Mouse (Mus musculus): ENCODE measurements around the gene Suv39h1.
A peak's percentile ranks its signal among the peaks of the same experiment; 100 is the strongest.
"Not testable (repeated sequence)": the region's sequence is repeated elsewhere in the genome, so short reads cannot be mapped to it uniquely, and the experiment has no call there.

Suv39h1 gene

DNA sequence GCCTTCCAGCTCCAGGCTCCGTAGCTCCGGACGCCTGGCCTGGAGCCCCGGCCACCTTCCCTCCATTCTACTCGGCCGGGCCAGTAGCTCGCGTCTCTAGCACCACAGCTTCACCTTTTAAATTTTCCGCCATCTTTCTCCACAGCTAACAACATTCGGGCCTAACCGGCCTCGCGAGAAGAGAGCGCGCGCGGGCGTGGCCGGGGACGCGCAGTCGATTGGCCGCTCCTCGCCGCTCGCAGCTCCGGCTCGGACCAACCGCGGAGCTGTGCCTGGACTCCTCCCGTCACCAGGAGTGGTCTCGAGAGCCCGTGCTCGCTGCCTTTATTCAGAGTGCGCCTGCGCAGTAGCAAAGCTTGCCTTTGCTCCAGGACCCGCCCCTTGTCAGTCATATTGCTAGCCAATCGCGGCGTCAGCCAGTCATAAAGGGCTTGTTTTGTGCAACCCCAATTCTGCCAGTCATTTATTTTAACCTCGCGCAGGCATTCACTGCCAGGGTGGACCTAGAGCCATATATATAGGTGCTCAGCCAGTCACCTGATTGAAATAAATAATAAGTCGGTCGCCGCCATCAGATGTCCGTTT is at the start of gene Suv39h1:
TSS of gene Suv39h1 (minus strand) at position 331 of the 585 bp plus-strand sequence.
- DNase-seq = peak; percentile 92 to 93

DNA sequence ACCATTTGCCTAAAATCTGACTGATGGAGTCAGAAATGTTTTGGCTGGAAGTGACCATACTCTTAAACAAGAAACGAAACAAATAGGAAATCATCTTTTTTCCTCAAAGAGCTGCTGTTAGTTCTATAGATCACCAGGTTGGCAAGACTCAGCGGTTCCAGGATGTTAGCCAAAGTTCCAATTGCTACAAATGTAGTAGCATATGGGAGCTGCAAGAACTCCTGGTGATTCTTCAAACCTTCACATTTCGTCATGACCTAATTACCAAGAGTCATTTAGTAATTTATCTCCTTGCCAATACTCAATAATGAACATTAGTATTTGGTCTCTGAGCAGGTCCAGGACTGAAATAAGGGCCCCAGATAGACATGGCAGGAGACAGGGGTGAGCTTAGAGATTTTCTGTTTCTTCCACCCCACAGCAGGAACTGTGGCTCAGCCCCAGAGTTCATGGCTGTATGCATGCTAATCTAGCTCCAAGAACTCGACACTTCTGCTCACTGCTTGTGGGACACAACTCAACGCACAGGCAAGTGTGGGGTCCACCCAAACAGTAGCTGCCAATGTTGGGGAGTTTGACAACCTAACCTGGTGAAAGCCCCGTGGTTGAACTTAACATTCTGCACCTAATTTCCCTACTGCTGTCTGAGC is 49.4 kb upstream of the Suv39h1 start:
- DNase-seq = peak; percentile 37 to 61

DNA sequence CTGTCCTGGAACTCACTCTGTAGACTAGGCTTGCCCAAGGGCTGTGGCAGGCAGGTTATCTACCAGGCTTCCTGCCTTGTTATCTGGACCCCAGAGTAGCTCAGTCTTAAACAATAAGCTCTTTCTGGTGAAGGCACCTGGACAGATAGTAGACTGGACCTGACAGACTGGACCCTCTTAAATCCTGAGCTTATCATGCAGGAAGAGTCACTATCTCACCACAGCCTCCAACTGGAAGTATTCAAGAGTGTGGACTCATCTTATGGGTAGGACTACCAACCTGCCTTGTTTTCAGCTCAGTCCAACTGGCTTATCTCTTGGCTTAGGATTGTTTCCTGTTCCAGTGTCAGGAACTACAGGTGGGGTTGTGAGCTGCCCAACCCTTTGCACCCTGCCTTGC is 42.7 kb upstream of the Suv39h1 start:
- no peak for DNase-seq

DNA sequence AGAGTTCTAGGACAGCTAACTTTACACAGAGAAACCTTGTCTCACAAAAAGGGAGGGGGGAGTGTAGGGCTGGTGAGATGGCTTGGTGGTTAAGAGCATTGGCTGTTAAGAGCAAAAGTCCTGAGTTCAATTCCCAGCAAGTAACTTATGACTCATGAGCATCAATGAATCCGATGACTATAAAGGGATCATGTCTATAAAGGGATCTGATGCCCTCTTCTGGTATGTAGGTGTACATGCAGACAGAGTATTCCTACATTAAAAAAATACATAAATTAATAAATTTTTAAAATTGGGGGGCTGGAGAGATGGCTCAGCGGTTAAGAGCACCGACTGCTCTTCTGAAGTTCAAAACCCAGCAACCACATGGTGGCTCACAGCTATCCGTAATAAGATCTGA is 40.7 kb upstream of the Suv39h1 start:
- no peak for DNase-seq

DNA sequence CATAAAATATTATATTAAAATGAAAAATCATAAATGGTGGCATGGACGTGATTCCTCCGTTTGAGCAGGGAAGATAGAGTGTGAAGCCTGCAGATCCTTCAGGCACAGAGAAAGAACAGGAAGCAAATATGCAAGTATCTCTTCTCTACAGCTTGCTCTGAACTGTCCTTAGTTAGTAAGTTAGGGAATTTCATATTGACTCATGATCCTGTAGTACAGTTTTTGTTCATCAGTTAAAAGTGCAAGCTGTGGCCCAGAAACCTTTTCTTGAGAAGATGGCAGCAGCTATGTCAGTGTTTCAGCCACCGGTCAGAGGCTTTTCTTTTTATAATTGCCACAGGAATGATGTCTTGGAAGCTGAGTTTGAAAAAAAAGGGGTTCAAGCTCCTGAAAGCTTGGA is 30.5 kb upstream of the Suv39h1 start:
- DNase-seq = no peak

DNA sequence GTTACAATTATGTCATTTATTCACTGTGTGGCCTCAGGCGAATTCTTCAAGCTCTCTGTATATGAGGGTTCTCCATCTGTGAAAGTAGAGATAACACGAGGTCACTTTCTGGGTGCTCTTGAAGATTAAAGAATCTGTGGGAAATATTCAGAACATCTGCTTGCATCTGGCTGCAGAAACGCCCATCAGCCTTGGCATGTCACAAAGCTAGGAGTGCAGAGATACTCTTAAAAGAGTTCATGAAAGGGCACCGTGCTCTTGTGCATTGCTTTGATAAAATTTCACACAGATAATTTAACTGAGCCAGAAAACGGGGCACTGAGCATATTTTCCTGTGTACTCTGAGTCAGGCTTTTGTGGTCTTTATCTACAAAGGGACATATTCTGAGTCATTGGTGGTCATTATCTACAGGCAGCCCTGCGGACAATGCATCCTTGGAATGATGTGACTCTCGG is 27.7 kb upstream of the Suv39h1 start:
- no peak for DNase-seq

DNA sequence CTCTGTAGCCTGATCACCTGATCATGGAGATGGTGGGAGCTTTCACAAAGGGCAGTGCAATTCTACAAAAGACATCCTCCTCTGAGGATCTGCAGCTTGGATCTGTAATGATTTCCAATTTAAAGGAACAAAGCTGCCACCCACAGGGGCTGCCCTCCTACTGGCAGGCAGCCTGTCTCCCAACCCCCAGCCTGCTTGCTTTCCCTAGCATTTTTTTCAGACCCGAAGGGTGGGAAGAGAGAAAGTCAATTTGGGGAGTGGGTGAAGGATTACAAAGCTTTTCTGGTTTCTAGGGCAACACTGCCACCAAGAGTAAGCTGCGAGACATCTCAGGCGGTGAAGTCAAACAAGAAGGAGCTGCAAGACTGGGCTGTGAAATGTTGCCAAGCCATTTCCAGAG is 26.5 kb upstream of the Suv39h1 start:
- DNase-seq = peak; percentile 77 to 82

DNA sequence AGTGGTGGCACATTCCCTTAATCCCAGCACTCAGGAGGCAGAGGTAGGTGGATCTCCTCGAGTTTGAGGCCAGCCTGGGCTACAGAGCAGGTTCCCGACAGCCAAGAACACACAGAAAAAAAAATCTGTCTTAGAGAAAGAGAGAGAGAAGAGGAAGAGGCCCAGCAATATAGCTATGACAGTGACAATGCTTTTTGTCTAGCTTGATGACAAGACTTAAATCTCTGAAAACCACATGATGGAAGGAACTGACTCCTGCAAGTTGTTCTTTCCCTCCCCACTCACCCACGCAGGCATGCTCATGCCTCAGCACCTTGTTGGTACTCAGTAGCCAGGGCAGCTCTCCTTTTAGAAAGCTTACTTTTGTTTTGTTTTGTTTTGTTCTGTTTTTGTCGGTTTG is 24.9 kb upstream of the Suv39h1 start:
- no peak for DNase-seq

DNA sequence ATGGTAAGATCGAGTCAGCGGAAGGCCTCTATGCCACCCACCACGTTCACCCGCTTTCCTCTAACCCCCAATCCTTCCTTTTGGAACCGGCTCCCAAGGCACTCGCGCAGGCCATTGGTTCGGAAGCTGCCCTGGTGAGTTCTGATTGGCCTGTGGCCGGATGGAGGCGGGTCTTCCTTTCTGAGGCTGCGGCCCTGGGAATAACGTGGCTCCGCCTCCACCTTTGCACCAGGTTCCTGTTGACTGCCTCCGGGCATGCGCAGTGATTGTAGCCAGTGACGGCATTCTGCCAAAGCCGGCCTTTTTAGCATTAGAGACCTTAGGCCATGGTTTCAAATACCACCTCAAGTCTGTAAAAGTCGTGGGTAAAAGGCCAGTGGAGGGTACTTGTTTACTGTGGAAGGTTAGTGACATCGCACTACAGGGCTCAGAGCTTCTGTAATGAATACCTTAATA is 22.3 kb upstream of the Suv39h1 start:
- peak; percentile 97 for DNase-seq

DNA sequence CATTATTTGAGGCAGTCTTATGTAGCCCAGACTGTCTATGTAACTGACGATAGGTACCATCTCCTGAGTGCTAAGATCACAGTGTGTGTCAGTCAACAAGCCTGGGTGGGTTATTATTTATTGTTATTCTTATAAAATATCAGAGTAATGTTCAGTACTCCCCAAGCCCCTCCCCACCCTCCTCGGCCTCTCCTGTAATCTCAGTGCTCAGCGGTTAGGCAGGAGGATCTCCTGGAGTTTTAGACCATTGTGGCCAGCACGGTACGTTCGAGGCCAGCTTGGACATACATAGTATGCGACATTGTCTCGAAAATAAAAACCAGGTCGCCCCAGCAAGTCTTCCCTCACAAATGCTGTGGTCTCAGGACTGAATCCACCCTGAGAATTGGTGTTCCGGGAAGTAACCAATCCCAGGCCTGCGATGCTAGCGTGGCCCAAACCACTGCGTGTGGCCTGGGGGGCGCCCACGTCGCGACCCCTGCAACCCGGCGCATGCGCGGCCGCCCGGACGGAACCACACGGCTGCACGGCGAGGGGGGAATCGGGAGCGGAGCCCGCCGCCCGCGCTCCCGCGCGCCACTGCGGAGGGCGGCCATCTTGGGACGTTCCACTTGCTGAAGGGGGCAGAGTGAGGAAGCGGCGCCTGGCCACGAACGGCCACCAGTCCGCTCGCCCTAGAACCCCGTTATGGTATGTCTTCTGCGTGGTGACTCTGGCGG is 21.7 kb upstream of the Suv39h1 start:
- peak; percentile 83 to 86 for DNase-seq

DNA sequence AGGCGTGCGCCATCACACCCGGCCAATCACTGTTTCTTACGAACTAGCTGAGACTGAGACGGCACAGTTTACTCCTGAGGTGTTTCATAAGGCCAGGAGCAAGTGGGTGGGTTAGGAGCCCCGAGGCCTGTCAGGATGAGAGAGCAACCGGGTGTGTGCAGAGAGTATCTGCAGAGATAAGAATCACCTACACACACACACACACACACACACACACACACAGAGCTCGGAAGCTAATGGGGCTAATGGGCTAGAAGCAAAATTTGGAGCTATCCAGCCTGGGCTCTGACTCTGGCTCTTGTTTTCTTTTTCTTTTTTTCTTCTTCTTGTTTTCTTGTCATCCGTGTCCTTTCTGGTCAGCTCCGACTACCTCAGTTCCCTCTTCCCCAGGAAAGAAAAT is 21.0 kb upstream of the Suv39h1 start:
- peak; percentile 15 to 22 for DNase-seq

DNA sequence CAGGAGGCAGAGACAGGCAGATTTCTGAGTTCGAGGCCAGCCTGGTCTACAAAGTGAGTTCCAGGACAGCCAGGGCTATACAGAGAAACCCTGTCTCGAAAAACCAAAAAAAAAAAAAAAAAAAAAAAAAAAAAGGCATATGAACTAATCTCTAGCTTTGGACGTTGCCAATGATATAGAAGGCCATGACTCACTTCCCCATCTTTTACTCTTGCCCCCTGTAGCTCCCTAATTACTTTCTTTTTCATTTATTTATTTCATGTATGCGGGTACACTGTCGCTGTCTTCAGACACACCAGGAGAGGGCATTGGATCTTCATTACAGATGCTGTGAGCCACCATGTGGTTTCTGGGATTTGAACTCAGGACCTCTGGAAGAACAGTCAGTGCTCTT is 16.4 kb upstream of the Suv39h1 start:
- DNase-seq = not testable (repeated sequence)

DNA sequence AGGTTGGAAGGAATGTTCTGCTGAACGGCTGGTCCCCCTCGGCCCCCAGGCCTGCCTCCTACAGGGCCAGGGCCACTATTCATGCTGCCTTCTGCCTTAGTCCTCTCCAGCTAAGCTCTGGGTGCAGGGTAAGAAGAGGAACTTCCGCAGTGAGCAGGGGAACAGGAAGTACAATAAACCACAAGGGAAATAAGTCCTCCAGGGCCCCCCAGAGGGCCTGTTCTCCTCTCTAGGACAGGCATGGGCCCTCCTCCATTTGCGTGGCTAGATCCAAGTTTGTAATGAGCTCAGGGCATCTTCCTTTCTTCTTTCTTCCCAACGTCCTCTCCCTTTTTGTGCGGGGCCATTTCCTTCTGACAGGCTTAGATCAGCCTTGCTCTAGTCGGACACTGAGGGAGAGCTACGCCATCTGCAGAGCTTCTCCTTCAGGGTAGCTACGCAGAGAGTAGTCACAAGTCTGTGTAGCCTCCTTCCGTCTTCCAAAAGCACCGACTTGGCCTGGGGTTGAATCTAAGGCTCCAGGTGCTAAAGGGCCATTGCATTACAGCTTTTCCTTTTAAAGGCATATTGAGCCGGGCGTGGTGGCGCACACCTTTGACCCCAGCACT is 15.9 kb upstream of the Suv39h1 start, which contains the start of gene Was:
TSS of gene Was (minus strand) at position 153 of the 608 bp plus-strand sequence.
- no peak for DNase-seq

DNA sequence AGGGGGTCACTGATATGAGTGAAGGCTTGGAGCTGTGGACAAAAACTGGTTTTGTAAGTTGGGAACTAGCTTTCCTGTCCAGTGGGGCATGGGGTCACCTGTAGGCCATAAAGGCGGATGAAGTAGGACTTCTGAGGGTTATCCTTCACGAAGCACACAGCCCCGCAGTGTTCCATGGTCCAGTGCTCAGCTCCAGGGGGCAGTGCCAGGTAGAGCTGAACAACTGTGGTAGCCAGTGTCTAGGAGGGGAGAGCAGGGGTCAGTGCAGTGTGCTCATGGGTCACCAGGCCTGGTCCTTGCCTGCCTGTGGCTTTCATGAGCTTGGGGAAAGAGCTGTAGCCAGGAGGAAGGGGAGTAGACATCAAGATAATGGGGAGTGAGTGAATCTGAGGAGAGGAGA is 15.2 kb upstream of the Suv39h1 start:
- no peak for DNase-seq

DNA sequence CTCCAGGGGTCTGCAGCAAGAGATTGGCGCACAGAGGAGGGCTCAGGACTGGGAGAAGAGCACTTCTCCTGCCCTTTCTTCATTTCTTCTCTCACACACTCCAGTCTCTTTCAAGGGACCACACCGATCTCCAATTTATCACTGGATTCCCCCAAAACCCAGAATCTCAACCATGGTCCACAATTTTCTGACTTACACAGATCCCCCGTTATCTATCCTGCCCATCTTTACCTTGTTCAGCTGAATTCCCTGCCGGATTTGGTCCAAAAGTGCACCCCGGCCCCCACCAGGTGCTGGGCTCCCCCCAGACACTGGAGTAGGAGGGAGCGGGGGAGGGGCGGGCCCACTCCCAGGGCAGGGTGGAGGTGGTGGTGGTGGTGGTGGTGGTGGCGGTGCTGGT is 11.1 kb upstream of the Suv39h1 start:
- DNase-seq = no peak

DNA sequence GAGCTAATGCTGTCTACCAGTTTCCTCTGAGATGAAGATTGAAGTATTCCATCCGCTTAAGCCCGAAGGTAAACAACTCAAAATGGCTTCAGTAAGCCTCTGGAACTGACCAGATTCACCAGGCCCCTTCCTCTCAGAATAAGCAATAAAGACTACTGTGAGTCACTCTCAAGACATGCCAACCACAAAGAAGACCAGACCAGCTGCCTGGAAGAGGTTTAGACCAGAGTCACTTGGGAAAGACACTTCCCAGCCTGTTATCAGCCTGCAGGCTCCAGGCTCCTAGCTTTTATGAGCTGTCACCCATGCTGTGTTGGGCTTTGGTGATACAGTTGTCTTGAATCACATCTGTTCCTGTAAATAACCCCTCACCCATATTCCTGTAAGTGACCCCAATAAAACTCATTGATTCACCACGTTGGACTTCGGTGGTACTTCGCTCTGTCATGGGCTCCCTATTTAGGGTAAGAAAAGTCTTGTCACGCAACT is 10.3 kb upstream of the Suv39h1 start:
- DNase-seq = no peak

DNA sequence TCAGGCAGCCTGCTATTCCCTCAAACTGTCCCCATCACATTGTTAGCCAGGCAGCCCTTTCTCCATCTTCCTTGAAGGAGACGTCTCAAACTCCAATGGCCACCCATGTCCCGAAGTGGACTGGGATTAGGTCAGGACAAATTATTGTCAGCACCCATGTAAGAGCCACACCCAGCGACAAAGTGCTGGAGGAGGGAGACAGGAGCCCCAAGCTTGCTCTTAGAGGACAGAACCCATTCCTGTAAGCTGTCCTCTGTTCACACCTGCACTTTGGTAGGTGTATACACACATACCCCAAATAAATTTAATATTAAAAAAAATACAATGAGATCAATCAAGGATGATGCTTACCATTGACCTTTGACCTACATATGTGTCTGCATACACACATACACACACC is 544 bp upstream of the Suv39h1 start:
- DNase-seq = no peak

DNA sequence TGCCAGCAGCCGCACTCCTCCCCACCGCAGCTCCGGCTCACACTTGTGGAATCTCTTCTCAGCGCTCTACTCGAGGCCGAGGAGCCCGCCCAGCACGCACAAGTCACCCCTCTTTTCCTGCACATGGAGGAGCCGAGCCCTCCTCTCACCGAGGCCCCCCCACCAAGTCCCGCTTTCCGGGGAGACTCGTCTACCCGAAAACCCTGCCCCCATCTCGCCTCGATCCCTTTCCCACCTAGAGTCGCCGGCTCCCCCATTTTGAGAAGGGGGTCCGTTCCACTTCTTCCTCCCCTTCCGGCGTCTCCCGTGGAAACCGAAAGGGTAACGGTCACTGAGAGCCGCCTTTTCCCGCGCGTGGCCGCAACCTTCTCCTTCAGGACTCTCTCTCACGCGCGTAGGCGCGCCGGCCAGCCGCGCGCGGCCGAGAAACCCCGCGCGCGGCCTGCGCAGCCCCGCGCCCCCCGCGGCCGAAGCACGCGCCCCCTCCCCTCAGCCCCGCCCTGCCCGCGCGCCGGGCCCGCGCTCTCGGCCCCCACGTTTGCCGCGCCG is 605 bp downstream of the Suv39h1 start:
- peak; percentile 25 to 47 for DNase-seq

DNA sequence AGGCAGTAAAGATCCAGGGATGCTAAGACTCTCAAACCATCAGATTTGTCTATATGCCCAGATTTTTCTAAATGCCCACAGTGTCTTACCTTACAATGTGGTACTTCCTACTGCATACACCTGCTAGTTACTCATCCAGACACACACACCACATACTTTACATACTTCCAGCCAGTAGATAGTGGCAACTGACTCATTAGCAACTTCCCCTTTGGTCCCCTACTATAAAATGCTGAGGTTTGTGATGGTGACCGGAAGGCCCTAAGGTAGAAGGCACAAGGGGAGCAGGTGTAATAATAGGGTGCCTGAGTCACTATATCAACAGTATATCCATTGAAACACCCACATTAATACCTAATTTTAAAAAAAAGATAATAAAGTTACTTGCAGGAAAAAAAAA is 5.4 kb downstream of the Suv39h1 start:
- DNase-seq = no peak

DNA sequence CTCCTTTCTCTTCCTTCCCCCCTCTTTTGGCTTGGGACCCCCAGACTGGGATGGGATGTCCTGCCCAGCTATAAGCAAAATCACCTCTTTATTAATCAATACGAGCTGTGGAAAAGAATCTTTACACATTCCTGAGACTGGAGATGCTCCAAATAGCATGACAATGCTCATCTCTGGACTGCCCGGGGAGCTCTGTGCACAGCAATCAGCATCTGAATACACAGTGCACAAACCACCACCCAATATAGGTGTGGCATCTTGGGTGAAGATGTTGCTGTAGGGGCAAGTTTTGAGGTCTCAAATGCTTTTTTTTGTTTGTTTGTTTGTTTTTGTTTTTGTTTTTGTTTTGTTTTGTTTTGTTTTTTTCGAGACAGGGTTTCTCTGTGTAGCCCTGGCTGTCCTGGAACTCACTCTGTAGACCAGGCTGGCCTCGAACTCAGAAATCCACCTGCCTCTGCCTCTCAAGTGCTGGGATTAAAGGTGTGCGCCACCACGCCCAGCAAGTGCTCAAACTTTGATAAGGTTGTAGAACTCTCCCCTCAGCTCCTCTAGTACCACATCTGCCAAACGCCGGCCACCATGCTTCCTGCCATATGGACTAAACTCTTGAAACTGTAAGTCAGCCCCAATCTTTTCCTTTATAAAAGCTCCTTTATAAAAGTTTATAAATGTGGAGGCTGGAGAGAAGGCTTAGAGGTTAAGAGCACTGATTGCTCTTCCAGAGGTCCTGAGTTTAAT is 23.3 kb downstream of the Suv39h1 start:
- DNase-seq = not testable (repeated sequence)

DNA sequence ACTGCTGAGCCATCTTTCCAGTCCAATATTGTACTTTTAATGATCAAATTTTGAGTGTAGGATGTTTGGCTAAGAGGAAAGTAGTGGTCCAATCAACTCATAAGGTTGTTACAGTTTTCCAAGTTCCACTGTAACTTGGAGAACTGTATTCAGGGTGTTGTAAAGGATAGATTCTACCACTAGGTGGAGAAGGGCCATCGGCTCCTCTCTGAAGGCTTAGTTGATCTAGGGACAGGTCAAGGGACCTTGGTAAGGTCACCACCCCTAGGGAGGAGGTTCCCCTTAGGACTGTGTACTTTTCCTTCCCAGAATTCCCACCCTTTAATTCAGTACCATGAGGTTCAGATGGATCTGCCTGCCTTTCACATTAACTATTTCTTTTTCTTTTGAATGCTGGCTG is 41.6 kb downstream of the Suv39h1 start:
- DNase-seq = no peak

DNA sequence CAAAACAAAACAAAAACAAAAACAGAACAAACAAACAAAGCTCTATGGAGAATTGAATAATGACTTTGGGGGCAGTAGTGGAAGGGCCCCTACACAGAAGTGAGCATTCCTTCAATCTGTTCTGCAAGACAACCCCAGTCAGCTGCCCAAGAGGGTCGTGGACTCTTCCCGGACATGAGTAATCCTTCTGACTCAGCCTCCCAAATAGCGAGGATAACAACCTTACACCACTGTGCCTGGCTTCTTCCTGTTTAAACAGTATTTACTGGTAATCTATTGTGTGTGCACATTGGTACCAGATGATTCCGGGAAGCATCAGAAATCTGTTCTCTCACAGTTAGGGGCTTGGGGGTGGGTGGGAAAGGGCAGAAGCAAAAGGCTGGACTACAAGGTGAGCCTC is 47.7 kb downstream of the Suv39h1 start:
- DNase-seq = no peak
